Mouse (Mus musculus) lung, adult 18-20 months (tissue): ENCODE measurements around the gene Rasgef1a.

Experiments used
- DNase-seq, 2 experiments: peaks; one replicate each; pipeline ENCODE4 v3.0.0; 2022; ENCODE audit warnings: mixed read lengths in 2 of 2

Rasgef1a gene

DNA sequence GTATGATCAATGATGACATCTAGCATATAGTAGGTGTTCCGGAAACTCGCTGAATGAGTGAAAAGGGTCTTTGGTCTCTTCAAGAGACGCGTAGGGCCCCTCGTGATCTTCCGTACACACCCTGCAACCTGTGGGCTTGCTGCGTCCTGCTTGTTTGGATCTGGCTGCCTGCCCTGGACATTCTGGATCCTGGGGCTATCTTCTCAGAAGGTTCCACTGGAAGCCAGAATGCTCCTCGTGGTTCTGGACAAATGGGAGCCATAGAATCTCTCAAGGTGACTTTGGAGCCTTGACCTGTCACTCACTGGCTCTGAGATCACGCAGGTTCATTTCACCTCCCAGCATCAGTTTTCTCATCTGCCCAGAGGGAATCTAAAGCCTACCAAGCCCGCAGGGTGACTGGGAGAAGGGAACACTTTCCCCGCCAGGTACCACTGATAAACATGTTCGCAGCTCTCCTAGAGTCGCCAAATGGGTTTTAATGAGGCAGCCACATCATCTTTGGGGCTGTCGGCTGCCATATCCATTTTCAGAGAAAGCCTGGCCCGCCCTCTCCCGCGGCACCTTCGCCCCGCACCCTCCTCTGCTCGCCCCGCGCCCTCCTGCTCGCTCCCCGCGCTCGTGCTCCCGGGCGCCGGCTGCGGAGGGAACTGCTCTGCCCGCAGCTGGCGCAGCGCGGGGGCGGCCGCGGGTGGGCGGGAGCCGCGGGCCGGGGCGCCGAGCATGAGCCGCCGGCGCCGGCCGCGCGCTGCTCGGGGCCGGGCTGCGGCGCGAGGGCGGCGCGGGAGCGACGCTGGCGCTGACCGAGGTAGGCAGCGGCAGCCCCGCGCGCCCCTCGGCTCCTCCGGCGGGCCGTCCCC, at the start of gene Rasgef1a:
TSS of gene Rasgef1a (plus strand) at position 683 of the 860 bp plus-strand sequence.
- peak in 1 of 2 experiments; percentile 22 for DNase-seq

DNA sequence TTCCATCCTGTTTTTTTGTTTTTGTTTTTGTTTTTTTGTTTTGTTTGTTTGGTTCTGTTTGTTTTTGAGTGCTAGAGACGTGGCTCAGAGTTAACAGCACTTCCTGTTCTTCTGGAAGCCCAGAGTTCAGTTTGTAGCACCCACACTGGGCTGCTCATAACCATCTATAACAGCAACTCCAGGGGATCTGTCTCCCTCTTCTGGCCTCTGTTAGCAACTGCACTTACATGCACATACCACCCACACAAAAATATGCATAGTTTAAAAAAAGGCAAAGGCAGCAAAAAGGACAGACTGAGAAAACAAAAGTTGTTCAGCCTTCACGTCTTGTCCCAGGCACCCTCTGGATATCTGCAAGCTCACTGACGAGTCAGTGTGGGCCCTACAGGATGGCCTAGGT, 48.0 kb upstream of the Rasgef1a start:
- no peak for DNase-seq

- peak; percentile 23 to 40 for DNase-seq
Observed at GRCm38 (mm10) chr6:117966729-117967128, 44.5 kb upstream of the Rasgef1a start.

- DNase-seq: no peak
Observed at GRCm38 (mm10) chr6:117987173-117987572, 24.1 kb upstream of the Rasgef1a start.

DNA sequence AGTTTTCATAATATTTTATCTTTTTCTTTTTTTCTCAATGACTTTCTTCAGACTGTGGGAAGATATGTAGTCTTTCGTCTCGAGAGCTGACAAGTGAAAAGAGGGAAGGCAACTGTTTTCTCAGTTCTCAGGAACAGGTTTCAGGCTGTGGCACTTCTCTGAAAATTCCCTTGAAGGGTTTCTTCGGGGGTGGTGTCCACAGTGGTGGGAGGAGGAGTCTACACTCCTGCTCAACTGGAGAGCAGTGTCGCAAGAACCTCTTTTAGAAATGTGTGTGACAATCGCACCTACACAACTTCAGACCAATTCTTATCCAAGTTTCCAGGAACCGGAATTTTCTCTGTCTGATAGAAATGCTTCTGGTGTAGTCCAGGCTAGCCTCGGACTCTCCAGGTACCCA, 22.0 kb upstream of the Rasgef1a start:
- DNase-seq: peak; percentile 16 to 57

- DNase-seq: peak; percentile 24 to 56
Observed at GRCm38 (mm10) chr6:117990649-117991048, 20.6 kb upstream of the Rasgef1a start.

DNA sequence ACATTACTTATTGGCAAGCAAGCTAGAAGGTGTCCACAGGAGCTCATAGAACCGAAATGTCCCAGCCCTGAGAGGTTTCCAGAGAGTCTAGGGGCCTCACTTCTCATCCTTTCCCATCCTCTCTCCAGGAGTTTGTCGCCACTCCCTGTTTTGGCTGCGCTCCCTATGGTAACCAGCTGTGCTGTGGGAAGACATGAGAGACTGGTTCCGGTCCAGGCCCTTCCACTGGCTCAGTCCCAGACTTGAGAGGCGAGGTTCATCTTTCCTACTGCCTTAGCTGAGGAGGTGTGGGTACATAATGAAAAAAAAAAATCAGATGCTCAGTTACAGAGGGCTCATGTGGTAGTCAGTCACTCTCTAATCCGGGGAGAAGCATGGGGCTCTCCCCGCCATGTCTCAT, 19.9 kb upstream of the Rasgef1a start:
- peak; percentile 37 to 71 for DNase-seq

DNA sequence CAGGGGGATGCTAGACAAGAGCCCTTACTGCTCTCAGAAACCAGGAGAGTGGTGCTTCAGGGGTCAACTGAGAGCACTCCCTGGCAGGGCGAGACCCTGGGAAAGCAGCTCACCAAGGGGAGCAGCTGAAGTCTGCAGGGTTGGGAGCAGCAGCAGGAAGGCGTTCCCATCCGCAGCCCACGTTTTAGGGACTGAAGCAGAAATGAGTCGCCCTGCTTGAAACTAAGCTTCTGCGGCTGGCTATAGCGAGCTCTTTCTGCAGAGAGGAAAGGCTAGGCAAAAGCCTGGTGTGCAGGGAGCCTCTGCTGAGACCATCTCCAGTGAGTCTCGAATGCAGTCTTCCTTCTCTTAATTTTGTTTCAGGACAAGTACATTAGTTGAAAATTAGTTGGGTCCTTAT, 19.3 kb upstream of the Rasgef1a start:
- no peak for DNase-seq

GRCm38 (mm10) chr6:117995168-117995567, 16.1 kb upstream of the Rasgef1a start:
- DNase-seq: peak; percentile 61 to 63

- DNase-seq: peak in 1 of 2 experiments; percentile 20
Observed at GRCm38 (mm10) chr6:118001272-118001671, 10.0 kb upstream of the Rasgef1a start.

DNA sequence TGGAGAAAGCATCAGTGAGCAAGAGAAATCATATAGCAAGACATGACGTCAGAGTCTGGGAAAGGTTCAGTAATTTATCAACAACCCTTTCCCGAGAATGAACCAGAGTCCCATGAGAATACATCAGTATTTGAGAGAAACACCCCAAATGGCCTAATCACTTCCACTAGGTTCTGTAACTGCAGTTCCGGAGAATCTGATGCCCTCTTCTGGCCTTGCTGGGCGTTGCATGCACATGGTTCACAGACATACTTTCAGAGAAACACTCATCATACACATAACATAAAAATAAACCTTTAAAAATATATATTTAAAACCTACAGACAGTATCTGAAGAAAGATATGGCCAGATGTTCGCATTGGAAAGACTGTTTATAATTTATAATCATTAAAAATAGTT, 3.9 kb upstream of the Rasgef1a start:
- DNase-seq: no peak

GRCm38 (mm10) chr6:118007843-118008539, 3.2 kb upstream of the Rasgef1a start:
- no peak for DNase-seq

GRCm38 (mm10) chr6:118010256-118010655, 982 bp upstream of the Rasgef1a start:
- DNase-seq: peak in 1 of 2 experiments; percentile 58

DNA sequence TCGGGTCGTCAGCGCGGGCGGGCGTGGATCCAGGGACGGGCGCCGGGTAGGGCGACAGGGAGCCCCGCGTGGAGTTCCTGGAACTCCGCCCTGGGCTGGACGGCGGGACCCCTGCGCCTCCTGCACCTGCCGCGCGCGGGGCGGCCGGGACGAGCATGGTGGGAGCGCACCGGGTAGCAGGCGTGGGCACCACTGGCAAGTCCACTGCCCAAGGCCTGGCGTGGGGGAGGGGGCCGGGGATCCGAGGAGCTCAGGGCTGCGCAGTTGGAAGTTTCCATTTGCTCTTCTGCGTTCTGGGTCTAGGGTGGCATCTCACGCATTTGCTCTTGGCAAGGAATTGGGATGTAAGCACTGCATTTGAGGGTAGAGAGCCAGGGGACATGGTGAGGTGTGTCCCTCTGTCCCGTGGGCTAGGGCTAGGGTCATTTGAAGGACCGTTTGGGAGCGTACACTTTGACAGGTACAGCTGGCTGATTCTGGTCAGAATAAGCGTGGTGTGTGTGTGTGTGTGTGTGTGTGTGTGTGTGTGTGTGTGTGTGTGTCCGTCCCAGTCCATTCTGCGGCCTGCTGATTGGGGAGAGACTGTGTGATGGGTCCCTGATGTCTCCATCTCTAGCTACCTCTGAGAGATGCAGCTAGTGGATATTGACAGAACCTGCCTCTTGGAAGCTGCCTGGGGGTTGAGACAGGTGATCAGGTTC, 528 bp downstream of the Rasgef1a start:
- peak in 1 of 2 experiments; percentile 52 for DNase-seq

GRCm38 (mm10) chr6:118012317-118012700, 1.1 kb downstream of the Rasgef1a start:
- DNase-seq: no peak

DNA sequence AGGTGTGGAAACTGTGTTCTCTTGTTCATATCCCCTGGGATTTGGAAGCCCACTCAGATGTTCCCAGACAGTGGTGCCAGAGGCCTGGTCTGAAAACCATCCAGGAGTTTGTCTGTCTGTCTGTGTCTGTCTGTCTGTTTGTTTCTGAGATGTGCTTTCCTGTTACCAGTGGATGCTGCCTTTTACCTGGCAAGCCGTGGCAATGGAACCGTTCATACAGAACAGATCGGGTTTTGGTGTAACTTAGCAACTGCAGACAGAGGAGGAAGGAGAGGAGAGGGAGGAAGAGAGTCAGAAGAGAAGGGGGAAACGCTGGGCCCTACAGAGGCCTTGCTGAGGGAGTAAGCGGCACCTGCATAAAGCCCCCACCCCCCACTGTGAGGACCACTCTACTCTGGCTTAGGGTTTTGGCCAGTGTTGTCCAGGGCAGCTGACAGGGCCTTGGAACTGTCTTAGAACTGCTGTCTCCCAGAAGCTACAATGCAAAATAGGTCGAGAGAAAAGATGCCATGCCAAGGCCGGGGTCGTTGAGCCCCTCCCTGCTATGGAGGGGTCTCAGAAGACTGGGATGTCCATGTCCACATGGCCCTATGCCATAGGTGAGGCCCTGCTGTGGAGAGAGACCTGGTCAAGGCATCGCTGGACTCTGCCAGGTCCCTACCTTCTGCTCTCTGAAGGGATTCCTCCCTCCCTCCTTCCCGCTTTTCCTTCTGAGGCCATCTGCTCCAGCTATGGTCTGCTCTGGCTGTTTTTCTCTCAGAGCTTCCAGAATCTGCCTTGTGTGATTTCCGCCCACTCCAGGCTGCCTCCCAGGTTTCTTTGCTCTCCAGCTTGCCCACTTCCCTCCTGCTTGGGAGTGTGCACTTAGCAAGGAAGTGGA, 2.0 kb downstream of the Rasgef1a start:
- DNase-seq: no peak

DNA sequence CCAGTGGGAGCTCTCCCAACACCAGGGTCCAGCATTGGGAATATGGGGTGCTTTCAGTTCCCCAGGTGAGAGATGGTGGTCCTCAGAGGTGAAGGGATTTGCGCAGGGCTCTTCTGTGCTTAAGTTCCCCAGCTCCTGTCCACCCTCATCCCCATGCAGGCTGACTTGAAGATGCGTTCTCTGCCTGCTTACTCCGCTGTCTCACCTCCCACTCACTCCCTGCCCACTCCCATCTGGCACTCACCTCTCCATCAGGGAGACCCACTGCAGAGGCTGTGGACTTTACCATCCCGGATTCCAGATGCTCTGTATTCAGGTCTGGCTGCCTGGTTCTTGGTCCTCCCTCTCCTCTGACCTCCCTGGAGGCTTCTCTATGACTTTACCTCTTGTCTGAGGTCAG, 3.6 kb downstream of the Rasgef1a start:
- no peak for DNase-seq

- no peak for DNase-seq
Observed at GRCm38 (mm10) chr6:118015971-118016370, 4.7 kb downstream of the Rasgef1a start.

DNA sequence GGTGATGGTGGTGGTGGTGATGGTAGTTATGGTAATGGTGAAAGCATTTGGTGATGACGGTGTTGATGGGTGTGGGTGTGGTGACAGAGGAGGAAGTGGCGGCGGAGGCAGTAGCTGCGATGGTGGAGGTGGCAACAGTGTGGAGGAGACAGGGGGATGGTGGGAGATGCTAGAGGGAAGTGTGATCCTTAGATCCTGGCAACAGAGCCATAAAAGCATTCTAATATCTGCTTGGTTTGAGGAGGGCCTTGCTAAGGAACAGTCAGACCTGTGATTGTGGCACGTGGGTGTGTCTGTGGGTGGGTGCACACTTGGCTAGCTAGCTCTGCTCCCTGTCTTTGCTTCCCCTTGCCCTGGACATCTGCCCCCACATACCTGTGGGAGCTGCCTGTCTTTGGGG, 7.4 kb downstream of the Rasgef1a start:
- no peak for DNase-seq

- no peak for DNase-seq
Observed at GRCm38 (mm10) chr6:118019569-118019968, 8.3 kb downstream of the Rasgef1a start.

DNA sequence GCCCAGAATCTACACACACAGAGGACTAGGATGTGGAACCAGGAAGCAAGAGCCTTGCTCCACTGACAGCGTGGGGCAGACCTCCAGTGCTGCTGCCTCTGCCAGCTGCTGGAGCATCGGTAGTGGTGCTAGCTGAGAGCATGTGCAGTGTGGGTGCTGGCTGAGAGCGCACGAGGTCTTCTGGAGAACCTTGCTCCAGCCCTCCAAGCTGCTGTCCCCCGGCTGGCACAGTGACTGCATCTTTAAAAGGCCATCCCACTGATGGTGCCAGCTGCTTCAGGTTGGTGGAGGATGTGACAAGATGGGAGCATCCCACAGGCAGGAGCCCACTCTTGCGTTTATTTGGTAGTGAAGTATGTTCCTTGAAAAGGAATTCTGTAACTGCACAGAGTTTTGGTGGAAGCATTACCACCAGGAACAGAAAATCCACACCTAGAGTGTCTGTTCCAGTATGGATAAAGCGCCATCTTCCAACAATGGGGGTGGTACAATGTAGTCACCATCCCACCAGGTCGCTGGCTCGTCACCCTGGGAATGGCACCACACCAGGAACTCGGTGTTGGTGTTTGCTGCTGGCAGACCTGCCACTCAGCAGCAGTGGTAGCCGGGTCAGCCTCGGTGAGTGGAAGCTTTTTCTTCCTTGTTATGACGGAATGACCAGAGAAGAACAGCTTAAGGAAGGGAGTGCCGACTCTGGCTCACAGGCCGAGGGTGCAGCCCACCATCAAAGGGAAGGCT, 11.8 kb downstream of the Rasgef1a start:
- DNase-seq: no peak

GRCm38 (mm10) chr6:118027036-118027435, 15.8 kb downstream of the Rasgef1a start:
- no peak for DNase-seq
